18 mouse cellular contexts compared by ENCODE assay signal in genomic region chr3:40371411-40371810, GRCm38 (mm10).
"Had no signal": no experiment of that assay in that cellular context is flagged by ENCODE, and none has a peak within 500 bp of the region (broad histone marks: within the 10 kb centered on the region; RNA-seq: fewer than 3 reads in every experiment).

No protein-coding gene starts in this region.

- H3K36me3 ChIP-seq: limb, embryonic 13.5 days; liver, embryonic 15.5 days; neural tube, embryonic 15.5 days had no signal

- H3K27ac ChIP-seq: layer of hippocampus, adult 2 months; limb, embryonic 13.5 days; liver, embryonic 15.5 days; neural tube, embryonic 15.5 days; stomach, postnatal 0 days had no signal

- H3K9ac ChIP-seq: limb, embryonic 13.5 days; liver, embryonic 15.5 days; neural tube, embryonic 15.5 days had no signal

- H3K4me2 ChIP-seq: limb, embryonic 13.5 days; liver, embryonic 11.5 days; liver, embryonic 15.5 days; neural tube, embryonic 15.5 days had no signal

- H3K27me3 ChIP-seq: limb, embryonic 13.5 days; liver, embryonic 15.5 days; neural tube, embryonic 15.5 days had no signal

- H3K9me3 ChIP-seq: limb, embryonic 13.5 days; liver, embryonic 15.5 days; neural tube, embryonic 15.5 days had no signal

- H3K4me1 ChIP-seq: limb, embryonic 13.5 days; liver, embryonic 15.5 days had no signal

- DNase-seq: kidney, adult 9 months; kidney, postnatal 10 days; kidney, postnatal 4 days; left cerebral cortex, postnatal 4 days; lung, adult 2 months; lung, postnatal 36 days; right cerebral cortex, adult 18-20 months; right cerebral cortex, postnatal 25 days; thymus, postnatal 4 days had no signal

- ATAC-seq: intestine, postnatal 0 days; lung, postnatal 0 days had no signal

- H3K4me3 ChIP-seq: layer of hippocampus, adult 2 months; limb, embryonic 13.5 days; liver, embryonic 15.5 days; myocyte; neural tube, embryonic 15.5 days had no signal
